Mouse (Mus musculus) frontal cortex, adult 2 months (tissue): ENCODE results near the gene Hoxd1. TPM values are rescaled to one million over a fixed set of nuclear protein-coding genes. Genes with fewer than 3 reads are reported as not detected.

Experiments used
- polyA plus RNA-seq: library from polyadenylated mRNA; depleted of rRNA; stranded (reverse); fragments of >200 nt; gene quantifications from 2 replicates; pipeline ENCODE4 v1.2.3, GENCODE M21; 2012; rRNA removed

Hoxd1 gene
- polyA plus RNA-seq, 1 experiment = 0.08 TPM

Other genes starting within 250 kb of the Hoxd1 start
- 28.6 and 29.3 TPM in 2 replicates for gene Lnpk, start 183.5 kb upstream of the Hoxd1 start, polyA plus RNA-seq
- not detected in 2 replicates for gene Evx2, start 103.4 kb upstream of the Hoxd1 start, polyA plus RNA-seq
- not detected in 2 replicates for gene Hoxd13, start 94.7 kb upstream of the Hoxd1 start, polyA plus RNA-seq
- gene Hoxd12, start 88.0 kb upstream of the Hoxd1 start, polyA plus RNA-seq = not detected in 2 replicates
- not detected in 2 replicates for gene Hoxd11, start 83.4 kb upstream of the Hoxd1 start, polyA plus RNA-seq
- not detected in 2 replicates for gene Hoxd10, start 71.1 kb upstream of the Hoxd1 start, polyA plus RNA-seq
- gene Hoxd9, start 65.3 kb upstream of the Hoxd1 start, polyA plus RNA-seq = 0.04 and 0.11 TPM in 2 replicates
- 0.04 and 0.06 TPM in 2 replicates for gene Hoxd8, start 58.4 kb upstream of the Hoxd1 start, polyA plus RNA-seq
- gene Hoxd3, start 51.1 kb upstream of the Hoxd1 start, polyA plus RNA-seq = not detected in 2 replicates
- not detected in 2 replicates for gene Hoxd4, start 51.1 kb upstream of the Hoxd1 start, polyA plus RNA-seq
- 0.04 TPM in 1 of 2 replicates, not detected in the other for gene Gm28230, start 36.3 kb upstream of the Hoxd1 start, polyA plus RNA-seq
- 48.1 and 51.2 TPM in 2 replicates for gene Mtx2, start 62.8 kb downstream of the Hoxd1 start, polyA plus RNA-seq